In genomic region chr6:147349566-147350237, GRCm38 (mm10) we compare ENCODE assay signal across 17 mouse cellular contexts.
DNase-seq lines count a peak whose midpoint lies in the region; ATAC-seq and TF ChIP-seq lines count a peak whose summit lies in the region.
"Had no signal": no experiment of that assay in that cellular context is flagged by ENCODE, and none has a peak within 500 bp of the region (broad histone marks: within the 10 kb centered on the region; RNA-seq: fewer than 3 reads in every experiment).

No protein-coding gene starts in this region.

- no peak overlapping the region for H3K4me3 ChIP-seq in embryonic facial prominence, embryonic 11.5 days (ENCODE audit: low read depth, low read length)
- H3K4me3 ChIP-seq in embryonic facial prominence, embryonic 10.5 days, result no peak overlapping the region
- H3K4me3 ChIP-seq in CH12.LX (replicated peaks in 1 of 3; ENCODE audit: low read depth in 2 of 3, low read length in 2 of 3, poor library complexity in 1 of 3), result no peak overlapping the region
- no peak overlapping the region for H3K4me3 ChIP-seq in stomach, postnatal 0 days (ENCODE audit: low read depth, low read length)
- no peak overlapping the region for H3K4me3 ChIP-seq in hindbrain, embryonic 12.5 days
- no peak overlapping the region for H3K4me3 ChIP-seq in intestine, embryonic 16.5 days (ENCODE audit: low read length)
- H3K4me3 ChIP-seq: forebrain, embryonic 15.5 days; heart, embryonic 13.5 days; intestine, embryonic 15.5 days had no signal

- dilution Hi-C loops in CH12.LX (cut with MboI; ENCODE audit: extremely low pct_ligation_motif_present, extremely low pct_unique_long_range_greater_than_20kb, low sequenced_read_pairs), result no loop called here

- no peak for TF ChIP-seq CTCF in CH12.LX (conservative IDR thresholded peaks at IDR 0.05 in 1 of 2, IDR thresholded peaks at IDR 0.05 in 1 of 2; ENCODE audit: low read depth in 2 of 2, low read length in 2 of 2)
- 0 out of 2 replicates have a peak, but pooled peaks have one; percentile 8 for TF ChIP-seq CTCF in stomach, postnatal 0 days (IDR thresholded peaks at IDR 0.05; ENCODE audit: low read depth)

- TF ChIP-seq POLR2A in CH12.LX (IDR thresholded peaks at IDR 0.05; ENCODE audit: low read depth, low read length), result no peak

- in situ Hi-C loops in CH12.LX (cut with MboI; ENCODE audit: low pct_ligation_motif_present, low pct_unique_long_range_greater_than_20kb, low sequenced_read_pairs), result no loop called here

- H3K9ac ChIP-seq in embryonic facial prominence, embryonic 11.5 days (replicated peaks; ENCODE audit: low read length), result no peak overlapping the region
- H3K9ac ChIP-seq in CH12.LX (ENCODE audit: insufficient read depth, low read depth), result no peak overlapping the region
- no peak overlapping the region for H3K9ac ChIP-seq in stomach, postnatal 0 days (ENCODE audit: low read length)
- no peak overlapping the region for H3K9ac ChIP-seq in hindbrain, embryonic 12.5 days
- no peak overlapping the region for H3K9ac ChIP-seq in intestine, embryonic 16.5 days (ENCODE audit: low read depth, low read length)
- H3K9ac ChIP-seq: forebrain, embryonic 15.5 days; heart, embryonic 13.5 days; hindbrain, embryonic 14.5 days; intestine, embryonic 15.5 days had no signal

- no peak for TF ChIP-seq RAD21 in CH12.LX (IDR thresholded peaks at IDR 0.05; ENCODE audit: low read depth, low read length)

- no peaks in the 10 kb centered on the region for H3K79me2 ChIP-seq in CH12.LX (replicated peaks; ENCODE audit: control insufficient read depth, extremely low read depth, insufficient read depth, poor library complexity, severe bottlenecking)

- no peaks in the 10 kb centered on the region for H3K4me1 ChIP-seq in embryonic facial prominence, embryonic 11.5 days (ENCODE audit: control insufficient read depth, insufficient read depth, low read length)
- H3K4me1 ChIP-seq in embryonic facial prominence, embryonic 10.5 days, result peaks cover 4% of the 10 kb centered on the region; the same call in 1 of the 2 replicates
- peaks cover 2 to 13% of the 10 kb centered on the region in 2 experiments; a peak in 3 of 4 replicates for H3K4me1 ChIP-seq in CH12.LX (ENCODE audit: control insufficient read depth in 1 of 2, insufficient read depth in 2 of 2)
- no peaks in the 10 kb centered on the region for H3K4me1 ChIP-seq in stomach, postnatal 0 days (replicated peaks; ENCODE audit: control insufficient read depth, insufficient read depth)
- H3K4me1 ChIP-seq in hindbrain, embryonic 12.5 days, result no peaks in the 10 kb centered on the region
- H3K4me1 ChIP-seq in intestine, embryonic 16.5 days (ENCODE audit: control insufficient read depth, insufficient read depth, low read length), result no peaks in the 10 kb centered on the region
- H3K4me1 ChIP-seq: forebrain, embryonic 15.5 days; heart, embryonic 13.5 days; intestine, embryonic 15.5 days had no signal

- H3K27ac ChIP-seq in embryonic facial prominence, embryonic 11.5 days (replicated peaks; ENCODE audit: low read depth, low read length), result no peak overlapping the region
- H3K27ac ChIP-seq in embryonic facial prominence, embryonic 10.5 days (replicated peaks), result no peak overlapping the region
- no peak overlapping the region for H3K27ac ChIP-seq in CH12.LX (ENCODE audit: insufficient read depth, low read depth)
- H3K27ac ChIP-seq in stomach, postnatal 0 days (replicated peaks), result no peak overlapping the region
- no peak overlapping the region for H3K27ac ChIP-seq in hindbrain, embryonic 12.5 days
- H3K27ac ChIP-seq in intestine, embryonic 16.5 days (ENCODE audit: low read length), result no peak overlapping the region
- H3K27ac ChIP-seq: forebrain, embryonic 15.5 days; heart, embryonic 13.5 days; hindbrain, embryonic 14.5 days; intestine, embryonic 15.5 days had no signal

- no peak overlapping the region for H3K4me2 ChIP-seq in embryonic facial prominence, embryonic 11.5 days (ENCODE audit: low read depth, low read length)
- H3K4me2 ChIP-seq in CH12.LX (ENCODE audit: insufficient read depth, low read depth, poor library complexity, severe bottlenecking), result no peak overlapping the region
- H3K4me2 ChIP-seq in stomach, postnatal 0 days (replicated peaks; ENCODE audit: low read depth), result no peak overlapping the region
- H3K4me2 ChIP-seq in hindbrain, embryonic 12.5 days (replicated peaks), result no peak overlapping the region
- no peak overlapping the region for H3K4me2 ChIP-seq in intestine, embryonic 16.5 days (ENCODE audit: low read depth, low read length)
- H3K4me2 ChIP-seq: forebrain, embryonic 15.5 days; heart, embryonic 13.5 days; hindbrain, embryonic 14.5 days; intestine, embryonic 15.5 days had no signal

- TF ChIP-seq EP300 in CH12.LX (IDR thresholded peaks at IDR 0.05; ENCODE audit: low read length), result no peak
- TF ChIP-seq EP300 in stomach, postnatal 0 days (optimal IDR thresholded peaks at IDR 0.05), result no peak

- peak; percentile 21 for DNase-seq in embryonic facial prominence, embryonic 11.5 days (ENCODE audit: low spot score)
- no peak for DNase-seq in embryonic facial prominence, embryonic 10.5 days (ENCODE audit: low spot score)
- peak; percentile 19 for DNase-seq in CH12.LX (ENCODE audit: extremely low read depth)
- no peak for DNase-seq in stomach, postnatal 0 days (ENCODE audit: low spot score)
- DNase-seq: adrenal gland, adult 8-10 months; cerebellum, adult 11 months; cerebellum, adult 8-10 months; cerebellum, postnatal 25 days; gastrocnemius, postnatal 36 days; heart, postnatal 4 days had no signal

- 42% methylated on average over 4 of the region's 4 CpGs for WGBS in embryonic facial prominence, embryonic 11.5 days
- 60% methylated on average over 4 of the region's 4 CpGs for WGBS in embryonic facial prominence, embryonic 10.5 days
- WGBS in stomach, postnatal 0 days, result 48% methylated on average over 4 of the region's 4 CpGs
- WGBS in hindbrain, embryonic 12.5 days, result 79% methylated on average over 4 of the region's 4 CpGs
- WGBS in intestine, embryonic 16.5 days, result 69% methylated on average over 4 of the region's 4 CpGs

- no peak for ATAC-seq in embryonic facial prominence, embryonic 11.5 days (replicated peaks; ENCODE audit: insufficient number of reproducible peaks, low FRiP score, low TSS enrichment, low read depth)
- peak; percentile 51 to 62; a peak in 3 of 4 replicates for ATAC-seq in hematopoietic stem cell, adult 5-6 weeks (replicated peaks in 1 of 2; ENCODE audit: insufficient read depth in 1 of 2, low FRiP score in 2 of 2, low TSS enrichment in 1 of 2, low read depth in 1 of 2, poor library complexity in 2 of 2, severe bottlenecking in 2 of 2)
- no peak for ATAC-seq in stomach, postnatal 0 days (ENCODE audit: low FRiP score, low TSS enrichment)
- no peak for ATAC-seq in hindbrain, embryonic 12.5 days (ENCODE audit: low FRiP score)
- ATAC-seq in intestine, embryonic 16.5 days, result no peak
- ATAC-seq: forebrain, embryonic 15.5 days; intestine, embryonic 15.5 days had no signal

- H3K27me3 ChIP-seq in embryonic facial prominence, embryonic 11.5 days (ENCODE audit: control insufficient read depth, insufficient read depth, low read length), result no peaks in the 10 kb centered on the region
- no peaks in the 10 kb centered on the region for H3K27me3 ChIP-seq in embryonic facial prominence, embryonic 10.5 days (replicated peaks; ENCODE audit: low read depth, poor library complexity, severe bottlenecking)
- no peaks in the 10 kb centered on the region for H3K27me3 ChIP-seq in CH12.LX (replicated peaks)
- no peaks in the 10 kb centered on the region for H3K27me3 ChIP-seq in stomach, postnatal 0 days (ENCODE audit: control insufficient read depth, insufficient read depth, low read length)
- no peaks in the 10 kb centered on the region for H3K27me3 ChIP-seq in hindbrain, embryonic 12.5 days
- no peaks in the 10 kb centered on the region for H3K27me3 ChIP-seq in intestine, embryonic 16.5 days (replicated peaks; ENCODE audit: control insufficient read depth, insufficient read depth, low read length)
- H3K27me3 ChIP-seq: forebrain, embryonic 15.5 days; heart, embryonic 13.5 days; intestine, embryonic 15.5 days had no signal

- H3K9me3 ChIP-seq in embryonic facial prominence, embryonic 11.5 days (replicated peaks; ENCODE audit: control insufficient read depth, low read length), result no peaks in the 10 kb centered on the region
- H3K9me3 ChIP-seq in embryonic facial prominence, embryonic 10.5 days, result no peaks in the 10 kb centered on the region
- no peaks in the 10 kb centered on the region for H3K9me3 ChIP-seq in CH12.LX (replicated peaks; ENCODE audit: low read length)
- H3K9me3 ChIP-seq in stomach, postnatal 0 days (ENCODE audit: control insufficient read depth, low read length), result no peaks in the 10 kb centered on the region
- H3K9me3 ChIP-seq in hindbrain, embryonic 12.5 days (replicated peaks), result no peaks in the 10 kb centered on the region
- no peaks in the 10 kb centered on the region for H3K9me3 ChIP-seq in intestine, embryonic 16.5 days (ENCODE audit: control insufficient read depth, low read length)
- H3K9me3 ChIP-seq: forebrain, embryonic 15.5 days; heart, embryonic 13.5 days; intestine, embryonic 15.5 days had no signal

- no peaks in the 10 kb centered on the region for H3K36me3 ChIP-seq in embryonic facial prominence, embryonic 11.5 days (replicated peaks; ENCODE audit: control insufficient read depth, insufficient read depth, low read depth, low read length)
- H3K36me3 ChIP-seq in embryonic facial prominence, embryonic 10.5 days (replicated peaks), result no peaks in the 10 kb centered on the region
- H3K36me3 ChIP-seq in CH12.LX (replicated peaks in 1 of 2; ENCODE audit: control insufficient read depth in 1 of 2, insufficient read depth in 1 of 2, low read length in 1 of 2), result no peaks in the 10 kb centered on the region
- no peaks in the 10 kb centered on the region for H3K36me3 ChIP-seq in stomach, postnatal 0 days (ENCODE audit: control insufficient read depth, insufficient read depth, low read length)
- no peaks in the 10 kb centered on the region for H3K36me3 ChIP-seq in hindbrain, embryonic 12.5 days
- H3K36me3 ChIP-seq in intestine, embryonic 16.5 days (ENCODE audit: control insufficient read depth, insufficient read depth, low read length), result no peaks in the 10 kb centered on the region
- H3K36me3 ChIP-seq: forebrain, embryonic 15.5 days; heart, embryonic 13.5 days; intestine, embryonic 15.5 days had no signal

TF ChIP-seq in CH12.LX, 34 proteins besides CTCF, POLR2A, EP300 and RAD21 (continues in another document):
- TF ChIP-seq NRF1 (IDR thresholded peaks at IDR 0.05; ENCODE audit: low read depth, low read length) (no peak), TCF12 (IDR thresholded peaks at IDR 0.05; ENCODE audit: low read depth, low read length) (no peak), TBP (conservative IDR thresholded peaks at IDR 0.05; ENCODE audit: low read depth, low read length) (no peak), MAFK (IDR thresholded peaks at IDR 0.05; ENCODE audit: insufficient replicate concordance, low read length) (no peak), ZC3H11A (IDR thresholded peaks at IDR 0.05; ENCODE audit: low read depth, low read length) (no peak), HCFC1 (IDR thresholded peaks at IDR 0.05; ENCODE audit: low read depth, low read length) (no peak), MAX (IDR thresholded peaks at IDR 0.05; ENCODE audit: low read length) (no peak), USF2 (conservative IDR thresholded peaks at IDR 0.05; ENCODE audit: low read depth, low read length) (no peak), BHLHE40 (IDR thresholded peaks at IDR 0.05; ENCODE audit: low read depth, low read length) (no peak), MXI1 (IDR thresholded peaks at IDR 0.05; ENCODE audit: low read depth, low read length) (no peak)

Comparison
In these comparisons a context has a peak if more than half of its experiments do, and no peak if none do; other contexts are left out.
1. DNase-seq: peak in embryonic facial prominence, embryonic 11.5 days (single experiment) and CH12.LX (single experiment); none in embryonic facial prominence, embryonic 10.5 days (single experiment) and stomach, postnatal 0 days (single experiment).
2. ATAC-seq: peak in hematopoietic stem cell, adult 5-6 weeks (2 of 2); none in embryonic facial prominence, embryonic 11.5 days (single experiment), stomach, postnatal 0 days (single experiment), hindbrain, embryonic 12.5 days (single experiment) and intestine, embryonic 16.5 days (single experiment).